Mouse (Mus musculus): ENCODE results near the gene Plppr3. TPM values are rescaled to one million over a fixed set of nuclear protein-coding genes. Genes with fewer than 3 reads are reported as not detected.

The Plppr3 gene
- polyA plus RNA-seq, 1 experiment from 2014 or later, result 290 TPM

- ATAC-seq, result peak; percentile 31
- peak overlapping the region; percentile 99 for H3K9ac ChIP-seq
- no peaks in the 10 kb centered on the region for H3K9me3 ChIP-seq (replicated peaks)
- H3K36me3 ChIP-seq (ENCODE audit: poor library complexity, severe bottlenecking), result peaks cover 38% of the 10 kb centered on the region
- no peaks in the 10 kb centered on the region for H3K27me3 ChIP-seq
- peak overlapping the region; percentile 100 for H3K4me3 ChIP-seq
- H3K27ac ChIP-seq, result peak overlapping the region; percentile 100
- peaks cover 71% of the 10 kb centered on the region for H3K4me1 ChIP-seq
- under 1% methylated on average over 82 of the region's 83 CpGs for WGBS
- peak overlapping the region; percentile 99 for H3K4me2 ChIP-seq
Observed at GRCm38 (mm10) chr10:79854801-79855541, 19.5 kb downstream of the Plppr3 start.

DNA sequence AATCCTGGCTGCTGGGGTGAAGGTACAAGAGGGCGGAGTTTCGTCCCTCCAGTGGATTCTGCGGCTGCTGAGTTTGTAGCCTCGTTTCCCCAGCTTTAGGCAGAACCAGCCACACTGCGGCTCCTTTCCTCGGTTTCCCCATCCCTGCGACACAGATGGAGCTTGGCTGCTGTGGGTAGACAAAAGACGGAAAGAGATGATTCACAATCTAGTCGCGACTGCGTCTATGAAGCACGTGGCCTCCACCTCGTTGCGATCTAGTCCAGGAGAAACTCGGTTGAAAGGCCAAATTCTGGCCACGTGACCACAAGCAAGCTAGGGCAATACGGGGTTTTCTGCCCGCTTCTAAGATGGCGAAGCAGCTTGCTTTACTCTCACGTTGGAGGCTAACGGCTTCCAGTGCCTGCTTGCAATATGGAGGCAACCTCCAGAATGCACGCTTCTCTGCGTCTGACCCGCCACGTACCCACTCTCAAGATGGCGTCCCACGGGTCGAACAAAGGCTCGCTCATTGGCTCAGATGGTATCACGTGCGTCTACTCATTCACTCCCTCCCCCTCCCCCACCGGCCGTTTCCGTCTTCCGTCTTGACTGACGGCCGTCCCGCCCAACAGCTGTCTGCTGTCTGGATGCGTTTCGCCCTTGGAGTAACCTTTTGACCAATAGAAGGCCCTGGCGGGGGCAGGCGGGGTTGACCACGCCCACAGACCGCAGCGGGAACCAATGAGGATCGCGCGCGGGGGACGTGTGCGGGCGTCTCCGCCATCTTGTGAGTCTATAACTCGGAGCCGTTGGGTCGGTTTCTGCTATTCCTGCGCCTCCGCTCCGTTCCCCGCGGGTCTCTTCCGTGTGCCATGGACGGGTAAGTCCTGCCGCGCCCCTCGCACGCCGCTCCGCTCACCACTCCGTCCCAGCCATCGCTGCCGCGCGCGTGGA, 20.3 kb downstream of the Plppr3 start, which contains the start of gene Ptbp1:
Gene Ptbp1, plus strand, starts transcription at position 568 of the 936 bp plus-strand sequence.
- peak; percentile 93 for ATAC-seq
- Histone ChIP-seq H3K27me3 (no peaks in the 10 kb centered on the region), H3K36me3 (ENCODE audit: poor library complexity, severe bottlenecking) (peaks cover 30% of the 10 kb centered on the region), H3K4me3 (peak within 1 kb of the TSS; percentile 100), H3K4me1 (peaks cover 64% of the 10 kb centered on the region), H3K9ac (peak within 1 kb of the TSS; percentile 99), H3K9me3 (replicated peaks) (no peaks in the 10 kb centered on the region), H3K27ac (peak within 1 kb of the TSS; percentile 100), H3K4me2 (peak within 1 kb of the TSS; percentile 99)
- under 1% methylated on average over 74 of the region's 75 CpGs for WGBS

- no peaks in the 10 kb centered on the region for H3K27me3 ChIP-seq
- peaks cover 56% of the 10 kb centered on the region for H3K4me1 ChIP-seq
- H3K27ac ChIP-seq, result peak overlapping the region; percentile 100
- WGBS, result 0% methylated on average over 15 of the region's 15 CpGs
- peak overlapping the region; percentile 91 for H3K4me2 ChIP-seq
- peak; percentile 42 for ATAC-seq
- H3K9me3 ChIP-seq (replicated peaks), result no peaks in the 10 kb centered on the region
- H3K9ac ChIP-seq, result peak overlapping the region; percentile 79
- H3K4me3 ChIP-seq, result peak overlapping the region; percentile 100
- H3K36me3 ChIP-seq (ENCODE audit: poor library complexity, severe bottlenecking), result peaks cover 22% of the 10 kb centered on the region
Observed at GRCm38 (mm10) chr10:79853392-79853791, 21.0 kb downstream of the Plppr3 start.

GRCm38 (mm10) chr10:79852827-79853226, 21.6 kb downstream of the Plppr3 start:
- no peak for ATAC-seq
- Histone ChIP-seq H3K9me3 (replicated peaks) (no peaks in the 10 kb centered on the region), H3K4me1 (peaks cover 53% of the 10 kb centered on the region), H3K4me3 (peak overlapping the region; percentile 100), H3K36me3 (ENCODE audit: poor library complexity, severe bottlenecking) (peaks cover 17% of the 10 kb centered on the region), H3K27ac (peak overlapping the region; percentile 100), H3K9ac (peak overlapping the region; percentile 79), H3K27me3 (no peaks in the 10 kb centered on the region), H3K4me2 (peak overlapping the region; percentile 91)
- 19% methylated on average over 8 of the region's 8 CpGs for WGBS

DNA sequence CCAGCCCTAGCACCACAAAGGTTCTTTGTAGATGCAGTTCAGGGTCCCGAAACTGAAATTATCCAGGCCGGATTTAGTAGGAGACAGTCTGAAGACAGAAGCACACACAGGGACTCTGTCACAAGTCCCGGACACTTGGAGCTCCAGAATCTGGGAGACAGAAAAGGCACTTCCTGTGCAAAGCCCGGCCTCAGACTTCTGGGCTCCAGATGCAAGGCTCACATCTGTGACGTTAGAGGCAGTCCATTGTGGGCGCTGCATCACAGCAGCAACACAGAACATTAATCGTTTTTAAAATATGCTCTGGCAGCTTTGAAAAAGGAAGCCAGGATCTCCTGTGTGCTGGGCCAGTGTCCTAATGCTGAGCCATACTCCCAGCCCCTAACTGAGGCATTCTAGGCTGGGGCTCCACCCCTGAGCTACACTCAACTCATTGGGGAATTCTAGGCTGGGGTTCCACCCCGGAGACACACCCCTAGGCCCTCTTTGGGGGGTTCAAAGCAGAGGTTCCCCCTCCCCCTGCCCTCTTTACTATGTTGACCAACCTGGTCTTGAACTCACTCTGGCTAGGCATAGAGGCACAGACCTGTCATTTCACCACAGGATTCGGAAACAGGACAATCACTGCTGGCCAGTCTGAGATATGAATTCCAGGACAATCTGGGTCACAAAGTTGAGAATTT, 22.2 kb downstream of the Plppr3 start:
- no peak for ATAC-seq
- peak overlapping the region; percentile 79 for H3K9ac ChIP-seq
- H3K4me2 ChIP-seq, result peak overlapping the region; percentile 91
- no peaks in the 10 kb centered on the region for H3K9me3 ChIP-seq (replicated peaks)
- peaks cover 11% of the 10 kb centered on the region for H3K36me3 ChIP-seq (ENCODE audit: poor library complexity, severe bottlenecking)
- H3K27ac ChIP-seq, result peak overlapping the region; percentile 100
- 63% methylated on average over 9 of the region's 9 CpGs for WGBS
- no peaks in the 10 kb centered on the region for H3K27me3 ChIP-seq
- H3K4me1 ChIP-seq, result peaks cover 49% of the 10 kb centered on the region
- peak overlapping the region; percentile 100 for H3K4me3 ChIP-seq

- Histone ChIP-seq H3K27me3 (no peaks in the 10 kb centered on the region), H3K9me3 (replicated peaks) (no peaks in the 10 kb centered on the region), H3K9ac (peak overlapping the region; percentile 79), H3K27ac (peak overlapping the region; percentile 100), H3K4me2 (peak overlapping the region; percentile 91), H3K4me1 (peaks cover 43% of the 10 kb centered on the region), H3K36me3 (ENCODE audit: poor library complexity, severe bottlenecking) (peaks cover 5% of the 10 kb centered on the region), H3K4me3 (no peak overlapping the region; the same call in 1 of the 2 replicates)
- ATAC-seq, result no peak
- WGBS, result 83% methylated on average over 3 of the region's 3 CpGs
Observed at GRCm38 (mm10) chr10:79851653-79852052, 22.8 kb downstream of the Plppr3 start.

DNA sequence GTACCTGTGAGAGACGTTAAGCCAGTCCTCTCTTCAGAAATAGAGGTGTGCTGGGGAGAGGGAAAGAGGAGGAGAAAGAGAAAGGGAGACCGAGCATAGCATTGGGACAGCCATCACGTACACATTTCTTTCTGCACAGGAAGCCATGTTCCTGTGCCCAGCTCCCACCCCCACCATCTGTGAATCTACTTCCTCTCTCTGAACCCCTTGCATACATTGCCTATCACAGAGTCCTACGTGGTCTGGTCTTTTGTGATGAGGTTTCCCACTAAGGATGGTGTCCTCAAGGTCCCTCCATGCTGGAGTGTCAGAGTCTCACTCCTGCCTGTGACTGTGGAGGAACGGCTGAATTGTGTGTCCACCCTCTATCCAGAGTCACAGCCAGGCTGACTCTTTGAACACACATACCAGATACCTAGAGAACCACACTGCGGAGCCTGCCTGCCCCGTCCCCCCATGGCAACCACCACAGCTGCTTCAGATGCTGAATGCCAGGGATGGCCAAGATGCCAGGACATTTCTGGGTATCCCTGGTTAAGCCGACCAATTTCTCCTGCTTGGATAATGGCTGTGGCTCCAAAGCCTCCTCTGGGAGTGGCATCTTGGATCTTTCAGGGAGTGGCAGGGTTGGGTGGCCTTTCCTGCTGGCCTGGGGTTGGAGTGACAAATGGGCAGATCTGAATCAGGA, 24.3 kb downstream of the Plppr3 start:
- no peak for ATAC-seq
- WGBS, result 88% methylated on average over 8 of the region's 8 CpGs
- no peaks in the 10 kb centered on the region for H3K36me3 ChIP-seq (ENCODE audit: poor library complexity, severe bottlenecking)
- no peak overlapping the region for H3K27ac ChIP-seq
- H3K4me2 ChIP-seq, result no peak overlapping the region
- H3K9me3 ChIP-seq (replicated peaks), result no peaks in the 10 kb centered on the region
- H3K27me3 ChIP-seq, result no peaks in the 10 kb centered on the region
- no peak overlapping the region for H3K9ac ChIP-seq
- H3K4me3 ChIP-seq, result no peak overlapping the region
- peaks cover 30% of the 10 kb centered on the region for H3K4me1 ChIP-seq

DNA sequence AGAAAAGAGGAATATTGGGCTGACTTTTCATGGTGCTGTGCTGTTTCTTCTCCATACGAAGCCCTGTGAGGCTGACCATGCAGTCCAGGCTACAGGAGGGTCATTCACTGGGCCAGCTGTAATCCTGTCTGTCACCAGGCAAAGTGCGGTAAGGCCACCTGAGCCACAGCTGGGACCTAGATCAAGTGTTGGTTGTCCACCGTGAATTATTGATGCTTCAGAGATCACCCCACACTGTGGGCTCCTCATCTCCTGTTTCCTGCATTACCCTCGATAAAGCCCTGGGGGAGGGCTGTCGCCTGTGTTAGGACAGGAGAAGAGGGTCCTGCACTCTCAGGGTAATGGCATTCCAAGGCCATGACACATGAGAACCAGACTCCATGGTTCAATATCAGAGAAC, 27.9 kb downstream of the Plppr3 start:
- Histone ChIP-seq H3K4me2 (no peak overlapping the region), H3K4me3 (no peak overlapping the region), H3K36me3 (ENCODE audit: poor library complexity, severe bottlenecking) (no peaks in the 10 kb centered on the region), H3K9me3 (replicated peaks) (no peaks in the 10 kb centered on the region), H3K27me3 (no peaks in the 10 kb centered on the region), H3K9ac (no peak overlapping the region), H3K27ac (no peak overlapping the region), H3K4me1 (peaks cover 27% of the 10 kb centered on the region)
- no peak for ATAC-seq
- WGBS, result 80% methylated on average over 5 of the region's 5 CpGs

- Histone ChIP-seq H3K9ac (peak overlapping the region; percentile 34; the same call in 1 of the 2 replicates), H3K4me1 (peaks cover 31% of the 10 kb centered on the region), H3K9me3 (replicated peaks) (no peaks in the 10 kb centered on the region), H3K4me2 (no peak overlapping the region), H3K36me3 (ENCODE audit: poor library complexity, severe bottlenecking) (no peaks in the 10 kb centered on the region), H3K27me3 (no peaks in the 10 kb centered on the region), H3K4me3 (no peak overlapping the region), H3K27ac (no peak overlapping the region)
- 45% methylated on average over 6 of the region's 6 CpGs for WGBS
- 0 out of 2 replicates have a peak, but pooled peaks have one; percentile 48 for ATAC-seq
Observed at GRCm38 (mm10) chr10:79843476-79843875, 31.0 kb downstream of the Plppr3 start.

DNA sequence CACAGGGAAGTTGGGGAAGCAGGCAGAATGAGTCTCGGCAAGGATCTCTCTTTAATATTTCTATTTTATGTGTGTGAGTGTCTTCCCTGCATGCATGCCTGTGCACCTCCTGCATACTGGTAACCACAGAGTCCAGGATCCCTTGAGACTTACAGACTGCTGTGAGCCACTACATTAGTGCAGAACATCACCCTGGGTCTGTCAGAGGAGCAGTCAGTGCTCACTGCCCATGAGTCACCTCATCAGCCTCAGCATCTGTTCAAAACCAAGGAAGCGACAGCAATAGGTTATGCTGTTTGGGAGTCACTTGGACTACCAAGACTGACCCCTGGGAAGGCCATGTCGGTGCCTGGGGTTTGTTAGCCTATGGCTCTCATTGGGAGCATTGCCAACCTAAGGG, 32.1 kb downstream of the Plppr3 start:
- 0 out of 2 replicates have a peak, but pooled peaks cover 3% of the 10 kb centered on the region for H3K27me3 ChIP-seq
- ATAC-seq, result no peak
- WGBS, result 78% methylated on average over 3 of the region's 3 CpGs

More for the DNA sequence above, 32.1 kb downstream of the Plppr3 start:
- Histone ChIP-seq H3K4me3 (no peak overlapping the region), H3K9ac (no peak overlapping the region), H3K4me2 (no peak overlapping the region), H3K4me1 (peaks cover 27% of the 10 kb centered on the region), H3K9me3 (replicated peaks) (no peaks in the 10 kb centered on the region), H3K36me3 (ENCODE audit: poor library complexity, severe bottlenecking) (no peaks in the 10 kb centered on the region), H3K27ac (no peak overlapping the region)
